Mouse (Mus musculus): ENCODE data around the gene Nprl2.

GRCm38 (mm10) chr9:107545199-107545598, 3.2 kb downstream of the Nprl2 start:
- TF ChIP-seq CTCF (IDR thresholded peaks at IDR 0.05; ENCODE audit: extremely low read depth, insufficient read depth, low read length): no peak
- no peak for TF ChIP-seq POLR2A (IDR thresholded peaks at IDR 0.05; ENCODE audit: extremely low read depth, insufficient read depth, low read length)
